Mouse (Mus musculus) neural tube, embryonic 12.5 days (tissue): ENCODE data around the gene Pkd2l1. TPM values are rescaled to one million over a fixed set of nuclear protein-coding genes. Genes with fewer than 3 reads are reported as not detected.
"Not testable (repeated sequence)": the region's sequence is repeated elsewhere in the genome, so short reads cannot be mapped to it uniquely, and the experiment has no call there.

Experiments
- ATAC-seq: fragments of 200-750 bp; cut with Nextera tagmentation; 2 replicates; pipeline ENCODE4 v1.8.0; 2017; ENCODE audit warnings: low read depth, mild to moderate bottlenecking, moderate TSS enrichment, moderate library complexity; ENCODE audit not compliant: low FRiP score
- H3K27ac ChIP-seq: fragments of 300-500 bp; sonication (generic); 2 replicates; pipeline ENCODE4 v1.5.1; 2016
- H3K27me3 ChIP-seq: fragments of 300-500 bp; sonication (generic); replicated peaks from 2 replicates; pipeline ENCODE4 v1.6.1; 2016; ENCODE audit warnings: mild to moderate bottlenecking
- H3K36me3 ChIP-seq: fragments of 300-500 bp; sonication (generic); 2 replicates; pipeline ENCODE4 v1.6.1; 2016; ENCODE audit warnings: mild to moderate bottlenecking
- H3K4me1 ChIP-seq: fragments of 300-500 bp; sonication (generic); 2 replicates; pipeline ENCODE4 v1.6.1; 2016
- H3K4me2 ChIP-seq: fragments of 300-500 bp; sonication (generic); replicated peaks from 2 replicates; pipeline ENCODE4 v1.6.1; 2016; ENCODE audit warnings: mild to moderate bottlenecking
- H3K4me3 ChIP-seq: fragments of 300-500 bp; sonication (generic); 2 replicates; pipeline ENCODE4 v1.5.1; 2016
- H3K9ac ChIP-seq: fragments of 300-500 bp; sonication (generic); 2 replicates; pipeline ENCODE4 v1.6.1; 2016; ENCODE audit warnings: mild to moderate bottlenecking
- H3K9me3 ChIP-seq: fragments of 300-500 bp; sonication (generic); 2 replicates; pipeline ENCODE4 v1.6.1; 2016; ENCODE audit warnings: mild to moderate bottlenecking
- WGBS: fragments of 180-500 bp; shearing (Covaris S2); methylation state at CpG from one replicate; pipeline ENCODE4 v1.1.7; 2016; 5-methylcytosine and 5-hydroxymethylcytosine counted together
- polyA plus RNA-seq: library from polyadenylated mRNA; unstranded; fragments of >200 nt; fragmentation: Nextera tagmentation; extraction: Ambion mirVana; gene quantifications from 2 replicates; pipeline ENCODE4 v1.2.1, GENCODE M21; 2016

Pkd2l1 gene
- polyA plus RNA-seq, 1 experiment from 2014 or later, result 1.8 TPM

GRCm38 (mm10) chr19:44121137-44121536, 71.1 kb downstream of the Pkd2l1 start:
- H3K9ac ChIP-seq, result no peak overlapping the region
- no peaks in the 10 kb centered on the region for H3K9me3 ChIP-seq
- H3K27me3 ChIP-seq, result no peaks in the 10 kb centered on the region
- H3K27ac ChIP-seq, result no peak overlapping the region
- peaks cover 87% of the 10 kb centered on the region for H3K36me3 ChIP-seq
- ATAC-seq, result no peak
- WGBS, result 90% methylated on average over 7 of the region's 7 CpGs
- H3K4me3 ChIP-seq, result no peak overlapping the region
- no peak overlapping the region for H3K4me2 ChIP-seq
- H3K4me1 ChIP-seq, result no peaks in the 10 kb centered on the region

DNA sequence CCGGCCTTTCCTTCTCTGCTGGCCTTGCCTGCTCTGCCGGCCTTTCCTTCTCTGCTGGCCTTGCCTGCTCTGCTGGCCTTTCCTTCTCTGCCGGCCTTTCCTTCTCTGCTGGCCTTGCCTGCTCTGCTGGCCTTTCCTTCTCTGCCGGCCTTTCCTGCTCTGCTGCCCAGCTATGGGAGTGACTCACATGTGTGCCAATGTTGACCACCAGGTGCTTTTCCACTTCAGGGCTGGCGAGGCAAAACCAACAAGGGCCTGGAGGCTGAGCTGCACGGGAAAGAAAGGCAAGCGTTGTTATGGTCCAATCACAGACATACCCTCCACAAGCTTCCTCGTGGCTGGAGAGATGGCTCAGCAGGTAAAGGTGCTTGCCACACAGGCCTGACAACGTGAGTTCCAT, 71.6 kb downstream of the Pkd2l1 start:
- not testable (repeated sequence) for H3K4me3 ChIP-seq, H3K4me1 ChIP-seq, ATAC-seq, H3K9ac ChIP-seq, H3K9me3 ChIP-seq, H3K4me2 ChIP-seq, H3K27me3 ChIP-seq, H3K27ac ChIP-seq
- H3K36me3 ChIP-seq, result peaks cover 86% of the 10 kb centered on the region
- WGBS, result 93% methylated on average over 9 of the region's 9 CpGs

DNA sequence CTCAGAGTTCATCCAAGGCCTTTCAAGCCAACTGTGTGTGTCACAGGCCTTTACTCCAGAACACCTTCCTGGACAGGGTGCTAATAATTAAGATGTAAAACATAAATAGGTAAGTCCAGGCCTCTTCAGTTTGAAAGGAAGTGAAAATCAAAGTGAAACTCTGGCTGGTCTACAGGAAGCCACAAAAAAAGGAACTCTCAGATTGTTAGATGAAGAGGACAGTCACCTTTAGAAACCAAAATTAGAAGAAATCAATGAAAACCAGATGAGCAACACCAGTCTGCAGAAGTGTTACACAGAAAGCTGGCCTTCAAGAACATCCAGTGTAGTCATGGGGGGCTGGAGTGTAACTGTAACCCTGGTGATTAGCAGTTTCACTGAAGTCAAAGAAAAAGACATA, 74.4 kb downstream of the Pkd2l1 start:
- no peaks in the 10 kb centered on the region for H3K27me3 ChIP-seq
- no peaks in the 10 kb centered on the region for H3K9me3 ChIP-seq
- no peak overlapping the region for H3K27ac ChIP-seq
- ATAC-seq, result no peak
- H3K4me3 ChIP-seq, result no peak overlapping the region
- peaks cover 83% of the 10 kb centered on the region for H3K36me3 ChIP-seq
- H3K4me2 ChIP-seq, result no peak overlapping the region
- H3K9ac ChIP-seq, result no peak overlapping the region
- H3K4me1 ChIP-seq, result no peaks in the 10 kb centered on the region

- WGBS, result 55% methylated on average over 7 of the region's 7 CpGs
- no peaks in the 10 kb centered on the region for H3K9me3 ChIP-seq
- H3K4me3 ChIP-seq, result no peak overlapping the region
- H3K27me3 ChIP-seq, result no peaks in the 10 kb centered on the region
- no peak overlapping the region for H3K9ac ChIP-seq
- ATAC-seq, result peak; percentile 21; the same call in 1 of the 2 replicates
- no peak overlapping the region for H3K27ac ChIP-seq
- H3K4me2 ChIP-seq, result no peak overlapping the region
- 0 out of 2 replicates have a peak, but pooled peaks cover 4% of the 10 kb centered on the region for H3K4me1 ChIP-seq
- peaks cover 62% of the 10 kb centered on the region for H3K36me3 ChIP-seq
These were observed 80.5 kb downstream of the Pkd2l1 start for GRCm38 (mm10) chr19:44111706-44112105.

DNA sequence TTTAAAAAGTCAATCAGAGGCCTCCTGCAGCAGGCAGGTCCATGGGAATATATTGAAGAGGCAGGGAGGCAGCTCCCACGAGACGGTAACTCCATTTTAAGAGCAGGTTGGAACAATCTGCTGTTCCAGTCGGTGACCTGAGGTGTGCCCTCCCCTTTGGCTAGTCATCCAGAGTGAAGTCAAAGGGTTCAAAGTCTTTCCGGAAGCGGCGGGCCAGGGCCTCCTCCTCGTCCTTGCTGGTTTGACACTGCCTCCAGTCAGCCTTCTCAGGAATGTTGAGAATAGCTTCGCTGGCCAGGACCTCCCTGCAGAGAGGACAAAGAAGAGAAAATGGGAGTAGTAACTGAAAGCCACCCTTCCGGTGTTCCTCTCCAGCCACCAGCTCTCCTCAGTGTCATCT, 81.9 kb downstream of the Pkd2l1 start:
- no peak overlapping the region for H3K9ac ChIP-seq
- no peak overlapping the region for H3K4me2 ChIP-seq
- H3K4me1 ChIP-seq, result peaks cover 16% of the 10 kb centered on the region
- no peak for ATAC-seq
- no peak overlapping the region for H3K4me3 ChIP-seq
- H3K27me3 ChIP-seq, result no peaks in the 10 kb centered on the region
- 90% methylated on average over 9 of the region's 9 CpGs for WGBS
- H3K9me3 ChIP-seq, result no peaks in the 10 kb centered on the region
- H3K36me3 ChIP-seq, result peaks cover 53% of the 10 kb centered on the region
- no peak overlapping the region for H3K27ac ChIP-seq

DNA sequence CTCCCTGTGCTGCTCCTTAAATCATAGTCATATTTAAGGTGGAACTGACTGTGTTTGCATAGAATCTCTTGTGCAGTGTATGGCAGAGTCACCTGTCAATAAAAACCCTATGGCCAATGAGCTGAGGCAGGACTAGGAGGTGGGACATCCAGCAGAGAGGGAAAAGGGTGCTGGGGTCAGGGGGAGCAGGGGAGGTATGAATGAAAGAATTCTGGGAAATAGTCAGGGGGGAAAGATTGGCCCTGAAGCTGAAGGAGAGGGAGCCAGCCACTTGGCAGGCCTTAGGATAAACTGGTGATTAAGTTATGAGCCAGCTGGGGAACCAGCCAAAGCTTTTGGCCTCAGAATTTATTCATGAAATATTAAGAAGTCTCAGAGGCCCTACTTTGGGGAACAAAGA, 83.2 kb downstream of the Pkd2l1 start:
- Histone ChIP-seq H3K4me2 (no peak overlapping the region), H3K9me3 (no peaks in the 10 kb centered on the region), H3K36me3 (peaks cover 42% of the 10 kb centered on the region), H3K27me3 (no peaks in the 10 kb centered on the region), H3K27ac (no peak overlapping the region), H3K4me1 (peaks cover 17% of the 10 kb centered on the region), H3K4me3 (no peak overlapping the region), H3K9ac (no peak overlapping the region)
- ATAC-seq, result no peak

- peaks cover 31% of the 10 kb centered on the region for H3K36me3 ChIP-seq
- H3K4me2 ChIP-seq, result peak overlapping the region; percentile 78
- H3K9ac ChIP-seq, result peak overlapping the region; percentile 64
- H3K9me3 ChIP-seq, result no peaks in the 10 kb centered on the region
- peak overlapping the region; percentile 96 for H3K4me3 ChIP-seq
- ATAC-seq, result peak; percentile 48; the same call in 1 of the 2 replicates
- H3K27me3 ChIP-seq, result no peaks in the 10 kb centered on the region
- no peak overlapping the region for H3K27ac ChIP-seq
- peaks cover 17% of the 10 kb centered on the region for H3K4me1 ChIP-seq
- WGBS, result 31% methylated on average over 22 of the region's 22 CpGs
These were observed 84.4 kb downstream of the Pkd2l1 start for GRCm38 (mm10) chr19:44107661-44108521.

DNA sequence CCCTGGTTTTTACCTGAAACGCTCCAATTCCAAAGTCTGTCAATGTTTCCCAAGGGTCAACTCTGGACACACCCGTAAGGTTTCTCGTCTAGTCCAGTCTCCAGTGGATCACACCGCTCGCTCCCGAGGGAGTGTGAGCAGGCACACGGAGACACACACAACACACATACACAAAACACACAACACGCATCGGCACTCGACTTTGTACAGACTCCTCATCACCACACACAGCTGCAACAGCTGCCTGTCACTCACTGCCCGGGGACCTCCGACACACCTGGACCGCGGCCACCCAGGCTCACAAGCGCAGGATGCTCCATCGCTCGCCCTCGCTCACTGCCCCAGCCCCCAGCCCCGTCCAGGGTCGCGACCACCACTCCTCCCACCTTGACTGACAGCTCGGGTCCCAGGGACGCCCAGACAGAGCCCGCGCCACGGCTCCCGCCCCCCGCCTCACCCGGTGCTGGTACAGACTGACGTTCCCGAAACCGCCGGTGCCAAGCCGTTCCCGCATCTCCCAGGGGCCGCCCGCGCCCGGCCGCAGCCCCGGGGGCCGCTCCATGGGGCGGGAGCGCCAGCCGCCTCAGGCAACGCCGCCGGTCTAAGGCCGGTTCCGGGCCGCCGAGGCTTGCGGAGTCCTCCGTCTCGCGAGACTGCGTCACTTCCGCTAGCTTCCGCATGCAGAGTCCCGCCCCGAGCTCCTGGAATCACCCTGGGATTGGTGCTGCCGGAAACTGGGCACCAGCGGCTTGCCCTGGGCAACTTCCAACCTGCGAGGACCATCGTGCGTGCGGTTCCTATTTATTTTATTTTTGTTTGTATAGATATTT, 85.2 kb downstream of the Pkd2l1 start, which contains the start of gene Chuk:
TSS of gene Chuk (minus strand) at position 650 of the 830 bp plus-strand sequence.
- Histone ChIP-seq H3K27me3 (no peaks in the 10 kb centered on the region), H3K4me3 (peak within 1 kb of the TSS; percentile 96), H3K9me3 (no peaks in the 10 kb centered on the region), H3K27ac (0 out of 2 replicates have a peak within 1 kb of the TSS, but pooled peaks have one; percentile 37), H3K9ac (peak within 1 kb of the TSS; percentile 97), H3K4me1 (peaks cover 17% of the 10 kb centered on the region), H3K36me3 (peaks cover 23% of the 10 kb centered on the region), H3K4me2 (peak within 1 kb of the TSS; percentile 78)
- peak; percentile 98 for ATAC-seq
- WGBS, result 1% methylated on average over 67 of the region's 67 CpGs

GRCm38 (mm10) chr19:44104393-44104792, 87.8 kb downstream of the Pkd2l1 start:
- H3K27ac ChIP-seq, result no peak overlapping the region
- H3K36me3 ChIP-seq, result peaks cover 8% of the 10 kb centered on the region
- no peak overlapping the region for H3K4me3 ChIP-seq
- H3K4me2 ChIP-seq, result no peak overlapping the region
- H3K9me3 ChIP-seq, result no peaks in the 10 kb centered on the region
- no peak for ATAC-seq
- no peaks in the 10 kb centered on the region for H3K27me3 ChIP-seq
- H3K9ac ChIP-seq, result no peak overlapping the region
- peaks cover 17% of the 10 kb centered on the region for H3K4me1 ChIP-seq
- WGBS, result 97% methylated on average over 1 of the region's 1 CpGs

GRCm38 (mm10) chr19:44103001-44103400, 89.2 kb downstream of the Pkd2l1 start:
- H3K27me3 ChIP-seq, result no peaks in the 10 kb centered on the region
- WGBS, result 91% methylated on average over 3 of the region's 3 CpGs
- H3K4me3 ChIP-seq, result no peak overlapping the region
- H3K9ac ChIP-seq, result no peak overlapping the region
- peaks cover 15% of the 10 kb centered on the region for H3K4me1 ChIP-seq
- ATAC-seq, result no peak
- no peaks in the 10 kb centered on the region for H3K9me3 ChIP-seq
- no peak overlapping the region for H3K27ac ChIP-seq
- H3K4me2 ChIP-seq, result no peak overlapping the region
- peaks cover 14% of the 10 kb centered on the region for H3K36me3 ChIP-seq

- H3K9me3 ChIP-seq, result no peaks in the 10 kb centered on the region
- no peak overlapping the region for H3K9ac ChIP-seq
- H3K27ac ChIP-seq, result no peak overlapping the region
- peaks cover 34% of the 10 kb centered on the region for H3K36me3 ChIP-seq
- H3K4me3 ChIP-seq, result no peak overlapping the region
- H3K4me2 ChIP-seq, result no peak overlapping the region
- no peak for ATAC-seq
- H3K27me3 ChIP-seq, result no peaks in the 10 kb centered on the region
- H3K4me1 ChIP-seq, result 0 out of 2 replicates have a peak, but pooled peaks cover 5% of the 10 kb centered on the region
These were observed 91.4 kb downstream of the Pkd2l1 start for GRCm38 (mm10) chr19:44100840-44101239.
